Mouse (Mus musculus): ENCODE results near the gene St7. TPM values are rescaled to one million over a fixed set of nuclear protein-coding genes. Genes with fewer than 3 reads are reported as not detected.

Gene St7
- total RNA-seq, 2 experiments from 2014 or later = 41.1 to 46.5 TPM

DNA sequence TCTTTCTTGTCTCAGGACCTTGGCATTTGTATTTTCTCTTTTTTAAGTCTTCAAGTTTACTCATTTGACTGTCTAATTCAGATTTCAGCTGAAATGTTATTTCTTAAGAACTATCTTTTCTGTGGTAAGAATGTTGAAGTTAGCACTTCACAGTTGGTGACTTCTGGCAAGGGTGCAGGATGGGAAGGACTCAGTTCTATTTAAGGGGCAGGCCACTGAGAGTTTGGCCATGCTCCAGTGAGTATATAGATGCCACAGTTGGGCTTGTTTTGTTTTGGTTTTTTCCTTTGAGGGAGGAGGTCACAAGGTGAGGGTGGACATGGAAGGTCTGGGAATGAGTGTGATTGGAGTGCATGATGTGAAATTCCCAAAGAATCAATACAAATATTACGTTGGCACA lies 95.1 kb downstream of the St7 start:
- intact Hi-C loops (cut with DNase I) = no loop called here

GRCm38 (mm10) chr6:17790251-17790650 lies 97.5 kb downstream of the St7 start:
- intact Hi-C loops (cut with DNase I) = no loop called here
- DNase-seq (ENCODE audit: extremely low spot score in 1 of 2, low spot score in 2 of 2) = no peak

More for the DNA sequence above, 95.1 kb downstream of the St7 start:
- DNase-seq (ENCODE audit: extremely low spot score in 1 of 2, low spot score in 2 of 2) = no peak

GRCm38 (mm10) chr6:17793471-17793870 lies 100.7 kb downstream of the St7 start:
- intact Hi-C loops (cut with DNase I) = no loop called here
- peak in 1 of 2 experiments; percentile 32 for DNase-seq (ENCODE audit: extremely low spot score in 1 of 2, low spot score in 2 of 2)

- no peak for DNase-seq (ENCODE audit: extremely low spot score in 1 of 2, low spot score in 2 of 2)
- intact Hi-C loops (cut with DNase I) = no loop called here
Observed at GRCm38 (mm10) chr6:17797271-17797713, 104.6 kb downstream of the St7 start.

DNA sequence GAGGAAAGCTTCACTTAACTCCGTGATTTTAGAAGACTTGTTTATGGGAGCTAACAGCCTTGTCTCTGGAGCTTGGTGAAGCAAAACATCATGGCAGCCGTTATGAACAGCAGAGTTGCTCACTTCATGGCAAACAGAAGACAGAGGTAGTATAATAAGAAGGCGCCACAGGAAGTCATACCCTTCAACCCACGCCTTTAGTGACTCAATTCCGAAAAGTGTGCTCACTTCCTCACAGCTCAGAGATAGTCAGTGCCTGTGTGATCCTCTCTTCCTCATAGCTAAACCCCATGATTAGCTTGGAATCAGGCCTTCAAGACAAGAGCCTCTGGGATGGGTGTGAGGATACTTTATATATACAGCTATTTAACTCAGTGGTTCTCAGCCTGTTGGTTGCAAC lies 108.0 kb downstream of the St7 start:
- no peak for DNase-seq (ENCODE audit: extremely low spot score in 1 of 2, low spot score in 2 of 2)
- intact Hi-C loops (cut with DNase I) = no loop called here

GRCm38 (mm10) chr6:17804468-17804867 lies 111.7 kb downstream of the St7 start:
- no peak for DNase-seq (ENCODE audit: extremely low spot score in 1 of 2, low spot score in 2 of 2)
- intact Hi-C loops (cut with DNase I) = no loop called here

- intact Hi-C loops (cut with DNase I) = no loop called here
- DNase-seq (ENCODE audit: extremely low spot score in 1 of 2, low spot score in 2 of 2) = no peak
Observed at GRCm38 (mm10) chr6:17806569-17806968, 113.8 kb downstream of the St7 start.

DNA sequence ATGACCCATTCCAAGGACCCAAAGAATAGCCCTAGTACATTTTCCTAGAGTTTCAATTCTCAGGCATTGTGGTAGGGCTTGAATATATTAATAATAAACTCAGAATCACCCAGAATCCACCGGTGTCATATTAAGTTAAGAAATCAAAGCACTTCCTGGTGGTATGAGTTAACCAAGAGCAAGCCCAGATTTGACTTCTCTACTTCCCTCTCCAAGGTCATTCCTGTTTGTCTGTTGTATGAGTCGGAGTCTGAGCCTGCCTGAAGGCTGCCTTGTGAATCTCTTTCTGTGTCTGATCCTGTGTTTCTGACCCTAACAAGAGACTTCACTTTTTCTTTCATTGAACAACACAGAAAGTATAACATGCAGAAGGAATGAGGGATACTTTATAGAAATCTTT lies 118.3 kb downstream of the St7 start:
- DNase-seq (ENCODE audit: extremely low spot score in 1 of 2, low spot score in 2 of 2) = no peak
- intact Hi-C loops (cut with DNase I) = no loop called here

DNA sequence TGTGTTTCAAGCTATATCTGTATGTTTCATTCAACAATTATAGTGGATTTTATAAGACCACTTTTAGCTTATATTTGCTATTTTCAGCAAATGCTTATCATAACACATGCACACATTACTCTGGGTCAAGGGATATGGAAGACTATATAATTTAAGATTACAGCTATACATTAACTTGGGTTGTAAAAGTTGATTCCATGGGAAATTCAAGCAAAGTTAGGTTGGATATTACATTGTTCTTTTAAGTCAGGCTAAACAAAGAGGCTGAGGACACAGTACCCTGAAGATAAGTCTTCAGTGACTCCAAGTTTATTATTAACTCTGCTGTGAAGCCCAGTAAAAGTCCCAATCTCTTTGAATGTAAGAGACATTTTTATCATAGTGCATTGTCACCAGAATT lies 118.8 kb downstream of the St7 start:
- no peak for DNase-seq (ENCODE audit: extremely low spot score in 1 of 2, low spot score in 2 of 2)
- intact Hi-C loops (cut with DNase I) = no loop called here

DNA sequence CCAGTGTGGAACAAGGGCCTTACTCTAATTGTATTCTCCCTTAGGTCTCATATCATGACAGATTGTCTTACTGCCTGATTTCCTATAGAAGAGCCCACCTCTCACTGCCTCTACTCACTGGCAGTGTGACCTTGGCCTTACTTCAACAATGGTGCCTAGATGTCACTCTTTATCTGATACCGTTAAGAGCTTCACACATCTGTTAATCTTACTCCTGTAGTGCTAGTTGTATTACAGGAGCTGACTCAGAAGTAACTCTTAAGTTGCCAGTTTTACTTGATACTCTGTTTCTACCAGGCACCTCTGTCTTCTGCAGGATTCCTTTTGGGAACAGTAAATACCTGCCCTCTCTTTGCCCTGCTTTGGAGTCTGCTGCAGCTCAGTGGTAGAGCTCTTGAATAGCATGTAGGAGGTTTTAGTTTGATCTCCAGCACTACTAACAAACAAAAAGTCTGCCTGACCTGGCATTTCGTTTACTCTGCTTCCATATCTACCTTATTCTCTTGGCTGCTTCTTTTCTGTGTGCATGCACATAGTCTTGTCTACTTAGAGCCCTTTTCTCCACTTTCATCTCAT lies 121.4 kb downstream of the St7 start:
- DNase-seq (ENCODE audit: extremely low spot score in 1 of 2, low spot score in 2 of 2) = no peak
- intact Hi-C loops (cut with DNase I) = no loop called here

- DNase-seq (ENCODE audit: extremely low spot score in 1 of 2, low spot score in 2 of 2) = peak in 1 of 2 experiments; percentile 25
- intact Hi-C loops (cut with DNase I) = loop anchor here (5.0 kb wide), 1 partner anchor 90 kb away; no protein-coding TSS in a partner anchor
Observed at GRCm38 (mm10) chr6:17816865-17817435, 124.2 kb downstream of the St7 start.

GRCm38 (mm10) chr6:17823614-17824013 lies 130.9 kb downstream of the St7 start:
- intact Hi-C loops (cut with DNase I) = no loop called here
- DNase-seq (ENCODE audit: extremely low spot score in 1 of 2, low spot score in 2 of 2) = no peak

DNA sequence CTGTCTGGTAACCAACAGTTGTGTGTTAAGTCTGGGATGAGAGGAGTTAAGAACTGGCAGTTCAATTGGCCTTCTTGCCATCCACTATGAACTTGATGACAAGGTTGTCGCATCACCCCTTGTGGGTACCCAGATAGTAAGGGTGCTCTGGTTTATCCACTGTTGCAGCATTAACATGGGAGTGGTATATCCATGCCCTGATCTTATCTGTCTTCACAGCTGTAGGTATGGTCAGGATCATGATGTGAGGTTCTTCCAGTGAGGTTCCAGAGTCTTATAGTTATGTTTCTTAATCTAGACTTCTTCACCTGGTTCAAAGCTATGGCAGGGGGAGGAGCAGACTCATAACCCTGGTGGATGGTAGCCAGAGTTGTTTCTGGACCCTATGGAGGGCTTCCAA lies 132.0 kb downstream of the St7 start:
- intact Hi-C loops (cut with DNase I) = no loop called here
- DNase-seq (ENCODE audit: extremely low spot score in 1 of 2, low spot score in 2 of 2) = no peak

DNA sequence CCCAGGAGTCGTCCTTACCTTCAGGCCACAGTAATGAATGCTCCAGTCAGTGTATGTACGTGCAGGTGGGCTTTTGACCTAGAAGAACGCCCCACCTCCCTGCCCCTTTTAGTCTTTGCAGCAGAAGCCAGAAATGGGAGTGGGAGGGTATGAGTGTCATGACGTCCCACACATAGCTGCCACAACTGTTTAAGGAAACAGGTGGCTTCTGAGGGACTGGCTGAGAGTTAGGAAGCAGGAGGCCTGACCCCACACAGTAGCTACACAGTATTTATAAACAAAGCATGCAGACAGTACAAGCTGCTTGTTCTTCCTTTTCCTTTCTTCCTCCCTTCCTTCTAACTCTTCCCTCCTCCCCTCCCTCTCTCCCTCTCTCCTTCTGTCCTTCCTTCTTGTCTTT lies 135.6 kb downstream of the St7 start:
- intact Hi-C loops (cut with DNase I) = no loop called here
- DNase-seq (ENCODE audit: extremely low spot score in 1 of 2, low spot score in 2 of 2) = no peak

DNA sequence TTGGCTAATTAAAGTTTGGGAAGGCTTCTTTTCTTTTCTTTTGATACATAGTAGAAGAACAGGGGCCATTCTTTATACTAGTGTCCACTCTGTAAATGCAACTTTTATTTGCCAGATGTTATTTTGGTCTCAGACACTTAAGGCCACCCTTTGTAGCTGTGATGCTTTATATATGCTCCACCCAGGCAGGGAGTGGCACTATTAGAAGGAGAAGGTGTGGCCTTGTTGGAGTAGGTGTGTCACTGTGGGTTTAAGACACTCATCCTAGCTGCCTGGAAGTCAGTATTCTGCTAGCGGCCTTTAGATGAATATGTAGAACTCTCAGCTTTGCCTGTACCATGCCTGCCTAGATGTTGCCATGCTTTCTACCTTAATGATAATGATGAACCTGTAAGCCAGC lies 137.2 kb downstream of the St7 start:
- intact Hi-C loops (cut with DNase I) = loop anchor here (5.0 kb wide), 1 partner anchor 103 kb away; no protein-coding TSS in a partner anchor
- DNase-seq (ENCODE audit: extremely low spot score in 1 of 2, low spot score in 2 of 2) = no peak

- intact Hi-C loops (cut with DNase I) = loop anchor here (5.0 kb wide), 1 partner anchor 107 kb away; no protein-coding TSS in a partner anchor
Observed at GRCm38 (mm10) chr6:17834493-17834892, 141.8 kb downstream of the St7 start.

DNA sequence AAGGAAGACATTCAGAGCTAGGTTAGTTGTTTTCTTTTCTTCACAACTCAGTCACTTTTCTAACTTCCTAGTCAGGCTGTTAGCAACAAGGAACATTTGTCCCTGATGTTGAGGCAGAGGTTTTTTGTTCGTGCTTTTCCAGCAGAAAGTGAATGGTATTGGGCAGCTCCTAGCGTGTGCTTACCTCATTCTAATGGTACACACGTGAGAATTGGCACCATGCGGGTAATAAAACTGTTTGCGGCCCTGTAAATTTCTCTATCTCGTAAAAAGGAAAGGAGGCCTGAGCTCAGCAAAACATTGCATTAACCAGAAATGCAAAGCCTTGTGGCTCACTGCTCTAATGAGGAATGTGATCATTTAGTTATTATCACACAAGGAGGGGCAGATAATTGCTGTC lies 143.0 kb downstream of the St7 start:
- intact Hi-C loops (cut with DNase I) = loop anchor here (5.0 kb wide), 1 partner anchor 83 kb away; no protein-coding TSS in a partner anchor
- DNase-seq (ENCODE audit: extremely low spot score in 1 of 2, low spot score in 2 of 2) = no peak

More at GRCm38 (mm10) chr6:17834493-17834892, 141.8 kb downstream of the St7 start:
- peak in 1 of 2 experiments; percentile 72 for DNase-seq (ENCODE audit: extremely low spot score in 1 of 2, low spot score in 2 of 2)

GRCm38 (mm10) chr6:17837676-17838075 lies 144.9 kb downstream of the St7 start:
- no peak for DNase-seq (ENCODE audit: extremely low spot score in 1 of 2, low spot score in 2 of 2)
- intact Hi-C loops (cut with DNase I) = loop anchor here (5.0 kb wide), 1 partner anchor 85 kb away; no protein-coding TSS in a partner anchor

DNA sequence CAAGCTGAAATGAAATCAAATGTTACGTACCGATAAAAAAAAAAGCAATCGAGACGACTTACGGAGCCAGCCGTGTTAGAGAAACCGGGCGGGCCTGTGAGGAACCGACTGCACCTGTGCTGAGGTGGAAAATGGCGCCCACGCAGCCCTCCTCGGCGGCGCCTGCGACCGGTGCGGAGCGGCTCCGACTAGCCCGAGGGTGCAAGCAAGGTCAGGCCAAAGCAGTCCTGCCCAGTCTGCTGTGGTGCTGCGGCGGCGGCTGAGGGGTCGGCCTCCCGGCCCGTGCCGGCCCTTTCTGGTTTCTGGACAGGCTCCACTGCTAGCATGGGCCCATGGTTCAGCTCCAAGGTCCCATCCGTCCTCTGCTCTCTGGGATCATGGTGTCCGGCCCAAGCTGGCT lies 147.7 kb downstream of the St7 start:
- peak in 1 of 2 experiments; percentile 23 for DNase-seq (ENCODE audit: extremely low spot score in 1 of 2, low spot score in 2 of 2)
- intact Hi-C loops (cut with DNase I) = loop anchor here (5.0 kb wide), 1 partner anchor 163 kb away; no protein-coding TSS in a partner anchor

DNA sequence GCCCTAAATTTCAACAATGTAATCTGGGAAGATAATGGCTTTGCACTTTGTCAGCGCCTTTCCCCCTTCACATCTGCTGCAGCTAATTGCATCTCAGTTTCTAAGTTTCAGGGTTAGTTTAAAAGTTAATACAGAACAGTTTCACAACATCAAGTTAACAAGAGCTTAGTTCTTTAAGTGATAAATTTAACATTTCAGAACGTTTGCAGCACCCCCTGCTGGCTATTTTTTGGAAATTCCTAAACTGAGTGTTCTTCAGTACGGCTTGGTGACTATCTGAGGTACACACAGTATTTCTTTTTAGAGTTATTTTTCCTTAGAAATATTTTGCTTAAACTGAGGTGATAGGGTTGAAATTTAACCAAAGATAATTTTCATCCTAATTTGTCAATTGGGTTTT lies 150.0 kb downstream of the St7 start:
- DNase-seq (ENCODE audit: extremely low spot score in 1 of 2, low spot score in 2 of 2) = peak; percentile 45 to 48
- intact Hi-C loops (cut with DNase I) = loop anchor here (5.0 kb wide), 1 partner anchor 165 kb away; no protein-coding TSS in a partner anchor

Data from left cerebral cortex, postnatal 10 days (tissue).